Mouse (Mus musculus) heart, postnatal 36 days (tissue): ENCODE measurements around the gene Gabbr2. TPM values are rescaled to one million over a fixed set of nuclear protein-coding genes. Genes with fewer than 3 reads are reported as not detected.

Experiments
- DNase-seq, 2 experiments: peaks; one replicate each; pipeline ENCODE4 v3.0.0; 2021 to 2022
- intact Hi-C: fragments of 180-260 bp; cut with DNase I; formaldehyde crosslinking; loops from one replicate; pipeline ENCODE4 v1.15.1; 2025
- total RNA-seq, 2 experiments: library from RNA; stranded (reverse); gene quantifications; 2 replicates each; pipeline ENCODE4 v1.2.3; 2021

The Gabbr2 gene
- total RNA-seq, 2 experiments from 2014 or later: not detected

DNA sequence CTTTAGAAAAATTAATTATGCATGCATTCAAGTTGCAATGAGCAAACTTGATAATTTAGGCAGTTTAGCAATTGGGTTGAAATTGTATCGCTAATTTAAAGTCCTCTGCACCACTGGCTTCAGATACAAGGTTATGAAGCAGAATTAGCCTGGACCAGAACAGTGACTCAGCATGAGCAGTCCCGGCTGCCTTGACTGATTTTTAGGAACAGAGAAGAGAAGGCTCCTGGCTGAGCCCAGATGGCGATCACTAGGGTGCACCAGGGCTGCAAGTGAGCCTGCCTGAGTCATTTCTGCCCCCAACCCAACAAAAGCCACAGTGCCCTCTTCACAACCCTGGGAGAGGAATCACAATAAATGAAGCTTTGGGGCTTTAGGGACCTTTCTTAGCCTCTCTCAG, 63.6 kb downstream of the Gabbr2 start:
- intact Hi-C loops: no loop called here
- no peak for DNase-seq

DNA sequence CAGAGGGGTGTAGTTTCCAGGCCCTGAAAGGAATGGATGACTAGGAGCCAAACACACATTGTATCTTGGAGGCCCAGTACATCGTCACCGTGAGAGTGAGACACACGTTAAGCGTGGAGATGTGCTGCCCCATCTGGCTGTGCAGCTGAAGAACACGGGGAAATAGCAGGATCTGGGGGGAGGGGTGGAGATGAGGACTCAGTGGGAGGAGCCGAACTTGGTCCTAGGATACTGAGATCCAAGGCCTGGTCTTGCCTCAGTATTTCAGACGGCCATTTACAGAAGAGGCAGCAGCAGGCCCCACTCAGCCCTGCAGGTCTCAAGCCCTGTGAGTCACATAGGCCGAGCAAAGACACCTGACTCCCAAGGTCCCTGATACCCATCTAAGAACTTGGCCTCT, 72.5 kb downstream of the Gabbr2 start:
- intact Hi-C loops: no loop called here
- no peak for DNase-seq

DNA sequence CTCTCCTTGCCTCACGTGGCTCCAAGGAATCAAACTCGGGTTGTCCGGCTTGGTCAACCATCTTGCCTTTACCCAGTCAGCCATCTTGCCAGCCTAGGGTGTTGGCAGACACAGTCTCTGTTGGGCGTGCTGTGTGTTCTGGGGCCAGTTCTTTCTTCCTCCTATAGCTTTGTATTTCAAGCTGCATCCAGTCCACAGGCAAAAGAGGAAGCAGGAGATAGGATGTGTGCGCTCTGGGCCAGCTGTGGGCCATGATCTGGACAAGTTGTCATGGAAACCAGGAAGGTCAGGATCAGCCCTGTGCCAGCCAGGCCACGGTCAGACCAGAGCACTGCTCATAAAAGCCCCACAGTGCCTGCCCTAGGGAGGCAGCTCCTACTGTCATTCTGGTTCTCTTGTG, 74.9 kb downstream of the Gabbr2 start:
- intact Hi-C loops: no loop called here
- no peak for DNase-seq

DNA sequence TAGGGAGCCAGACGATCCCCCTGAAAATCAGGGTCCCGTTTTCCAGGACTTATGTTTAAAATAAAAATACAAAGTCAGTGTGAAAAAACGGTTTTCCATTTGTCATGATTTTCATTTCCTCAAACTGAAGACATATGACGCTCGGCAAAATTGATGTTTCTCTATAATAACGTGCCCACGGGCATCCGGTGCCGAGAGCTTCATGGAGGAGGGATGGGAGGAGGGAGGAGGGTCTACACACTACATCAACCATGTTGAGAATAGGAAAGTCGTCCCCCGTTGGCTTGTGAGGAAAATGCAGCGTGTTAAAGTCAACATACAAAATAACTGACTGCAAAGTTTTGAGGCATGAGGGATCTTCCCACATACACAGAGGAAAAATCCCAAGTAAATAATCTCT, 75.7 kb downstream of the Gabbr2 start:
- intact Hi-C loops: no loop called here
- DNase-seq: no peak

DNA sequence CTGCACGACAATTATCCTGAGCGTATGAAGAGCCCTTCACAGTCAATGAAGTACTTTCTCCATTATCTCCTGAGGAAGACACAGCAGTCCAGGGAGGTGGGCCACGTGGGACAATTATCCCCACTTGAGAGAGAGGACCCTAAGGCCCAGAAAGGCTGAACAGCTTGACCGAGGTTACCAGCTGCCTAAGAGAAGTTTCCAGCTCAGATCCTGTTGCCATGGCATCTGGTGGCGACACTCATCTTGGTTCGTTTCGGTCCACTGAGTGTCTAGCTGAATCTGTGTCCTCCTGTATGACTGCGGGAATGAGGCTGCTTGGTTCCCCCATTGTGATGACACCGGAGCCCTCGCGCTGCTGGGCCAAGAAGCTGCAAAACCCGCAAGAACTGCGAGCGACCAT, 76.2 kb downstream of the Gabbr2 start:
- no peak for DNase-seq
- intact Hi-C loops: no loop called here

DNA sequence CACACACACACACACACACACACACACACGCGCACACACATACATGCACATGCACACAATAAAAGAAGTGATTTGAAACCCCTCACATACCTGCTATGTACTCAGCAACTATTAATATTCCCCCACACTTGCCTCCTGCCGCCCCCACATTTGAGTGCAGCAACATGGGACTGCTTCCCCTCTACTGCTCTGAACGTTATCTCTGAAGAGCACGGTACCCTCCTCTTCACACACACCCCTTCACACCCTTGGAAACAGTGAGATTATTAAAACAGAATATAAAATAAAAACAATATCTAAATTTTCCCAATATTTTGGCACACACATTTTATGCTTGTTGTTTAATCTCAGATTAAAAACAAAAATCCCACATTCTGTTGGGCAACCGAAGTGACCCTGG, 77.1 kb downstream of the Gabbr2 start:
- intact Hi-C loops: no loop called here
- DNase-seq: no peak

DNA sequence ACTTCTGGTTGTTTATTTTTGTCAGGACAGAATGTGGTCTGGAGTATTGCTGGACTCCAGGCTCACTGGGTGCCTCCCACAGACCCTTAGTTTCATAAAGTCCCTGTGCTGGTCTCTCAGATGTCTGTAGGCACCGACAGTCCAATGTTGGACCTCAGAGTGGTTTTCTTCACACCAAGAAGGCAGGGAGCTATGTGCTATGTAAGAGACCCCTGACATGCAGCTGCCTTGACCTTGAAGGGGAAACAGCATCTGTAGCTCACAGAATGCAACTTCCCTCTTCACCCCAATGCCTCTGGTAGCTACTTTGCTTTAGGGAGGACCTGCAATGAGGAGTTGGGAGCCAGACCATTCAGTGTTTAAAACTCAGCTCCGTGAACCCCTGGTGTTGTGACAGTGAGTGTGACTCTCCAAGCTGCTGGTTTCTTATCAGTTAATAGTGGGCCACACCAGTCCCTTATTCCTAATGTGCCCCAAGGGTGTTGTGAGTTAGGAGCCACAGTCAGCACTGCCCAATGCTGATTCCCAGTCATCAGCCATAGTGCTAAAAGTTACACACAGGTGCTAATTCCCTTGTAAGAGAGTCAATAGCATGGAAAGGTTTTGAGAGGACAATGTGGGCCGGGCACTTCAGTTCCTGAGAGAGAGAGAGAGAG, 85.5 kb downstream of the Gabbr2 start:
- no peak for DNase-seq
- intact Hi-C loops: no loop called here

DNA sequence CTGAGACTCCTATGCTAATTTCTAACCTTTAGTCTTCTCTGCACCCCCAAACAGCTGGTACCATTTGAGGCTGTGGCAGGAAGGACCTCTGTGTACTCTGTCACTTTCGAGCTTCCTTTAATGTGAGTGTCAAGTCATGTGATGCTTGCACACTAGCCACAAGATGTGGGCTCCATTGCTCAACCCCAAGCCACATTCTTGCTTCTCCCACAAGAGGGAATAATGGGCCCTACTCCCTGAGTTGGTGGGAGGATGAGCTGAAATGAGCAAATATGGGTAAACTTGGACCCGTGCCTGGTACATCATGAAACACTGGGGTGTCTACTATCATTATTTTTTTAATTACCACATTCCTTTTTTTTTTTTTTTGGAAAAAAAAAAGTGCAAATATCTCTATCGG, 86.5 kb downstream of the Gabbr2 start:
- intact Hi-C loops: no loop called here
- DNase-seq: no peak

DNA sequence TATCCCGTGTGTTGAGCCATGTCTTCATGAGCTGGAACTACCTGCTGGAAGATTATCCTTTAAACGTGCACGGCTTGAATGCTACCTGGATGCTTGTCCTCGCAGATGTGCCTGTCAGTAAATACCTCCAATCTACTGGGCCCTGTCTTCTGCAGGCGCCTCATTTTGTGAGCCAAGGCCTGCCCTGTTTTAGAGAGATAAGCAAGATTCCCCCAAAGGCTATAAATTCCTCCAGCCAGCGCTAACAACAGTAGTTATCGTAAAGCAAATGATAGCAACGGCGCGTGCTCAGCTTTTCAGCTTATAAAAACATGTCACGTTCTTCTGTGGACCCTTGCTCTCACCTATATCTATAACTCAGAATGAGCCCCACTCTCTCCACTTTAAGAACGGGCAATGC, 87.5 kb downstream of the Gabbr2 start:
- DNase-seq: no peak
- intact Hi-C loops: no loop called here

DNA sequence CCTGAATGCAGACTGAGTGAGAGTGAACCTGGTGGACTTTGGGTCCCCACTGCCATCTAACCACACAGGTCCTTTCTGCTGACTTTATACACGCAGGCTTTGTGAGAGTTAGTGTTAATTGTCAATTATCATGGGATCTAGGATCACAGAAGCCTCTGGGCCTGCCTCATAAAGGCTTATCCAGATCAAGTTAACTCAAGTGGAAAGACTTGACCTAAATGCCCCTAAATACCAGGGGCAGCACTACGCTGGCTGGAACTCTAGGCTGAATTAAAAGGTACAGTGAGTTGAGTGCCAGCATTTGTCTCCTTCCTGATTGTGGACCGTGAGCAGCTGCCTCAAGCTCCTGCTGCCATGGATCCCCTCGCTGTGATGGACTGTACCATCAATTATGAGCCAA, 93.1 kb downstream of the Gabbr2 start:
- DNase-seq: no peak
- intact Hi-C loops: no loop called here

DNA sequence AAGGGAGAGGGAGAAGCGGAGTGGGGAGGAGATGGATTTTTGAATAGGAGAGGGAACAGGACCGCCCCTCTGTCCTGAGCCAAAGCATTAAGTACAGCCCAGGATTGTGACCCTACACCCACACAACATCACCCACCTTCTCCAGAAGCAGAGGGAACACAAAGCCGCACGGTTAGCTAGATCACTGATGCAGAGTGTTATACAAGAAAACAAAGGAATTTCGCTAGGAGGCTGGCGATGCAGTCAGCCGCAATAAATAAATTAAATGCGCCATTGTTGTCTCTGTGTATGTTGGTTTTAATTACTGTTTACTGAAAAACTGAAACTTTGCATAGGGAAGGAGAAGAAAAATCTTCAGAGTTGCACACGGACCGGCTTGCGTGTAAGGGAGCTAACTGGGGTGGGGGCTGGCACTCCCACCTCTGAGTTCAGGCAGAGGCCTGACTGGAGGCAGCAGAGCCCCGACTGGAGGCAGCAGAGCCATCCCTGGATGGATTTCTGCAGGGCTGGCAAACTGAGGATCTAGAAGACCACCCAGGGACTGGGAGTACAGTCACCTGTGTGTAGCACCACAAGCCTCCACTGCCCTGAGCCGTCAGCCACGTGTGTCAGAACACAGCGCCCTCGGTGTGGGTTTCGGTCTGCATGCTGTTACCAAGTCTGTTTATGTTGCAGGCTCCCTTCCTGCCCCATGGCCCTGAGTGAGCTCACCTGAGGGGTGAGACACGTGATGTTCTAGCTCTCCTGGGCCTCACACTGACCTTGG, 93.9 kb downstream of the Gabbr2 start:
- no peak for DNase-seq
- intact Hi-C loops: no loop called here

DNA sequence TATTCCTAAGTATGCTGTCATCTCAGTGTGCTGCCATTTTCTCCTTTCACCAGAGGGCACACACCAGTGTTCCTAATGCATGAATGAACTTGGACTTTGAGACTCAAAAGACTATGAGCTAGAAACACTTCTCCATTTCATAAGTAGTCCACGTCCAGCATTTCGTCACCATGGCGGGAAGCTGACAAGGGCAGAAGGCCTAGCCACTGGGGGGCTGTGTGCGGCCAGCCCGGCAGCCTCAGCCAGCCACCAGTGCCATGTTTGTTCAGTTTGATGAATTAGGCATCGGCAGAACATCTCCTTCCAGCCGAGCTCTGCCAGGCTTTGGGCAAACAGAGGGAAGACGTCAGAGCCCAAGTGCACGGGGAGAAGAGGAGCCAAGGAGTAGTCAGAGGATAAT, 97.5 kb downstream of the Gabbr2 start:
- no peak for DNase-seq
- intact Hi-C loops: no loop called here

DNA sequence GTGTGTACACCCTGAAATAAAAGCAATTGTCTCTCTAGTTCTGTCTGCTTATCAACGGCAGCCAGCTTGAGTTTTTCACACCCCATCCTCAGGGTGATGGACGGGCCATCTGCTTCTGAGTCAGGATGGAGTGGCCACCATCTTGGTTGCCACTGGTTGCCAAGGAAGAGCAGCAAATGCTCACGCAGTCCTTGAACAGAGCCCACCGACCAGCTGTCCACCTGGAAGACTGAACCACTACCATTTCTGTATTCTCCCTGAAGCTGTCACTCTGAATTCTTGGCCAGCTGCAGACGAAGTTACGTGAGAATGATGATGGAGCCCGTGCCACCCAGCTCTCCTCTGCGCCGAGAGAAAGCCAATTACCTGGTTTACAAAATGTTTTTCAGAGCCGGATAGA, 102.5 kb downstream of the Gabbr2 start:
- no peak for DNase-seq
- intact Hi-C loops: no loop called here

DNA sequence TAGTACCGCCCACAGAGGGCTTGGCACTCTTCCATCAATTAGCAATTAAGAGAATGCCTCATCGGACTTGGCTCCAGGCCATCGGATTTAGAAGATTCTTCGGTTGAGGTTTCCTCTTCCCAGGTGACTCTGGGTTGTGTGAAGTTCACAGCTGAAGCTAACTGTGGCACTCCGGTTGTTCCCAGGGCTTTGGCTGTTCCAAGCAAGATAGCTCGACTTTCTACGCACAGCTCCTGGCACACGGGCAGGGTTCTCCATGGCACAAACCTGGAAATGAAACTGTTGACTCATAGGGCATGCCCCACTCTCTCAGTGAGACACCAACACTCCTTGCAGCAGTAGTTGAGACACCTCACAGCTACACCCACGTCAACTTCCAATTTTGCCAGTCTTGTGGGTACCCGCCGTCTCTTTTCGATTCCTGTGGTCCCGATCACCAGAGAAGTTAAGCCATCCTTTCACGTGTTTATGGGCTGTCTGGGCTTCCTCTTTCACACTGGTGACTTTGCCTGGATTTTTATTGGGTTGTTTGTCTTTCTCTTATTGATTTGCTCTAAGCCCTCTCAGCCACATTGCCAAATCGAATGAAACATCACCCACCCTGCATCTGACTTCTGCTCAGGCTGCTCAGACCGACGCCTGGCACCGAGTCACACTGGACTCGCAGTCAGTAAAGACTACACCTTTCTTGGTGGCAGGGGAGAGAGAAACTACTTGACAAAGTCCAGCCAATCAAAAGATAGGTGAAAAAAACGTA, 105.9 kb downstream of the Gabbr2 start:
- DNase-seq: no peak
- intact Hi-C loops: no loop called here

DNA sequence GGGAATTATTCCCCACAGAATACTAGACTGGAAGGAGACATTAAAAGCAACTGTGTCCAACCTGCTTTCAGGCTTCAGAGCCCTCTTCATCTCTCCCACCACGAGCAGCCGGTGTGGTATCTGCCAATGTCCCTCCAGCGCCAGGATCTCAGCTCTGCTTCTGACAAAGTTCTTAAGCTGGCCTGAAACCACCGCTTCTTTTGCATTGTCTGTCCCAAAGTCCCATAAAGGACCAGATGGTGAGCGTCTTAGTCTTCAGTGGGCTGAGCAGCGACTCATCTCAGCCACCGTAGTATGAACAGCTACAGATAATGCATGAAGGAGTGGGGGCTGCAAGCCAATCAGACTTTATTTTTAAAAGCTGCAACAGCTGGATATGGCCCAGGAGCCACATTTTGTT, 107.5 kb downstream of the Gabbr2 start:
- DNase-seq: no peak
- intact Hi-C loops: no loop called here

DNA sequence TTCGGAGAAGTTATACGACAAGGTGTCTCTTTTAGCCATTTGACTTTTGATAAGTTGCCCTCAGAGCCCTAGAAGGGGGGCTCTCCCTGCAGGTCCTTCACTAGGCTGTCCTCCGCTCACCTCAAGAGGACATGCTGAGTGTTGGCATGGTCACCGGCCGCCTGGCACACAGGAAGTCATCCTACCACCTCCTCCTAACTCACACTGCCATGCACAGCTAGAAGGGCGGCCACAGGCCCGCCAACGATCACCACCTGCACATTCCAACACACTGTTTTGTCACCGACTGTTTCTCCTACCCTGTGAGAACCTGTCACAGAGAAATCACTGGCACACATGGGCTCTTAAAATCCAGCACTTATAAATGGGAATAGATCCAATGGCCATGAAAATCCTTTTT, 108.1 kb downstream of the Gabbr2 start:
- DNase-seq: no peak
- intact Hi-C loops: no loop called here

DNA sequence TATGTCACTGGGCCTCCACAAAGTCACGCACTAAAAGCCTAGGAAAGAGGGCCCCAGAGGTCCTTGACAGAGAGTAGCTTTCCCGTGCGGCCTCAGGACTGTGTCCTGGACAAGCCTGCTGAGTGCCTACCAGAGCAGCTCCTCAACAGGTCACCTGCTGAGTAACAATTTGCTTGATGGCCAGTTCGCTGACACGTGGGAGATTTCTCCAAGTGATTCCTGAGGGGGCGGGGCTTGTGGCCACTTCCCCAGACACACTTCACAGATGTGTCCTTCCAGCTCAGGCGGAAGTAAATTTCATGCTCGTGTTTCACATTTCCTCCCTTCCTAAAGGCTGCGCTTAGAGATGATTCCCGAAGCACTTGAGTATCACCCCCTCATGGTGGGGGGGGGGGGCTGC, 108.6 kb downstream of the Gabbr2 start:
- intact Hi-C loops: no loop called here
- no peak for DNase-seq

DNA sequence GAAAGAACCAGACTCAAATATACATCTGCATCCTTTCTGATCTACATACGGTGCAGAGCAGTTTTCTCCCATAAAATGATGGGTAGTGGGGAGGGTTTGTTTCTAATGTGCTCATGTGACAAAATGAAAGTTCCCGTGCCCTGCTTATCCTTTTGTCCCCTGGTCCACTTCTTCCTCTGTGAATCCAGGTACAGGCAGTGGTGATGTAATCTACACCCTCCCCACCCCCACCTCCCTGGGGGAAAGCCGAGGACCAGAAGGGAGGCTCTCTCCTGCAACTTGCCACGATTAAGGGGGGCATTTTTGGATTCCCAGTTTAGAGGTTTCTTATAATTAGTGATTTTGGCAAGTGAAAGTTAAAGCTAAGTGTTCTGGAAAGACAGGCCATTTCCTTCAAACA, 110.4 kb downstream of the Gabbr2 start:
- no peak for DNase-seq
- intact Hi-C loops: no loop called here

DNA sequence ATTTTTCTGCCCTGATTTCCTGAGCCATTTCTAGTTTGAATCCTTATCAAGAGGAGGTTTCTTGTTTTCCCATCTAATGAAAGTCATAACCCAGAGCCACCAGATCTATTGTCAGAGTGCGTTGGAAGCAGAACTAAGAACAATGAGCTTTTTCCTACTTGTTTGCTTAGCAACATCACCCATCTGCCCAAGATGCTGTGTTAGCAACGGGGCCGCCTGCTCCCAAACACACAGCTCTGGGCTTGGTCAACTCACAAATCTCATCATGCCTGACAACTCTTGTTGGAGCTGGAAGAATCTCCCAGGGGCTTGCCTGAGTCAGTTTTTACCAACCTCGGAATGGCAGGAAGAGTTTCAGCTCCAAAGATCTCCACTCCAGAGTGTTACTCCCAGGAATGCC, 111.7 kb downstream of the Gabbr2 start:
- intact Hi-C loops: no loop called here
- no peak for DNase-seq

DNA sequence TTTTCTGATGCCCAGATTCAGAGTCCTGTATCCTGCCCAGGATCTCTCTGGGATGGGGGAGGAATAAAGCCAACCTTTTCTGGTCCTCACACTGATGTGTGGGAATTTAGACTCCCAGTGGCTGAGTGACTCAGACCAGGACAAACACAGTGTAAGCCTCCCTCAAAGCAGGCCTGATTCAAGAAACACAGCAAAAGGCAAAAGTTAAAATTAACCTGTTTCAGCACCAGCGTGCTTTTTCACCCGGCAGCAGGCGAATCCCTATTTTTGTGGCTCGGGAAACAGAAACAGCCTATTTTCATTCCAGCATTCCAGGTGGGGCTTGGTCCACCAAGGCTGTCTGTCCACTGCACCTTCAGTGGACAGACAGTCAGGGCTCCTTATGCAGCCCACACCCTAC, 118.9 kb downstream of the Gabbr2 start:
- no peak for DNase-seq
- intact Hi-C loops: no loop called here

DNA sequence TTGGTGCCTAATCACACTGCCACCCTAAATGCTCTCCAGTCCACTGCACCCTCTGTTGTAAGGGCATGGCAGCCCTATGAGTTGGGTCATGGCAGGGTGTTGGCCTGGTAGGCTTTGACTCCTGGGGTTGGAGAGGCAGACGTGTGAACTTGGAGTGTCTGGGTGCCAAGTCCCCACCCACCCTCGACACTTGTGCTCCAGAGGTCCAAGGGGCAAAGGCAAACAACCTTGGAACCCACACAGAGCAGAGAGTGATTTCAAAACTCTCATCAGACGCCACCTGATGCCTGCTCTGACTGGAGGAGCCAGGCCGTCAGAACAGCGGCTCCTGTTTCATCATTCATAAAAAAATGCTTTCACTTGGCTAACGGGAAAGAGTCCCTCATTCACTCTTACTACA, 121.5 kb downstream of the Gabbr2 start:
- intact Hi-C loops: no loop called here

DNA sequence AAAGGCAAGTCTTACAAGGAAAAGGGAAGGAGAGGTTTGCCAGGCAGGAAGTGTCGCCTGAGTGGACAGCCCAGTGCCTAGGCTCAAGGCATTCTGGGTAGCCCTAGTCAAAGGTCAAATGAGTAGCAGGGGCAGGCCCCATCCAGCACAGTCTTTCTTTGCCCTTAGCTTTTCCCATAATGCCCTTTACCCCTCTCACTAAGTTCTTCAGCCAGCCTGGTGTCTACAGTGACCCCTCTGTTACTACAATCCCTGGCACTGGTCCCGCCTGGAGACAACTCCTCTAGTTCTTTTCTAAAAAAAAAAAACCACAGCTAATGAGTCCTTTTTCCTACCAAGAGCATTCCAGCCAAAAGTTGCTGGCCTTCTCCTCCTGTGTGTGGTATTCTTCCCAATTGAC, 122.3 kb downstream of the Gabbr2 start:
- DNase-seq: no peak
- intact Hi-C loops: no loop called here

More for the DNA sequence above, 121.5 kb downstream of the Gabbr2 start:
- DNase-seq: no peak
